Mouse (Mus musculus): ENCODE results near the gene 2310022A10Rik. TPM values are rescaled to one million over a fixed set of nuclear protein-coding genes. Genes with fewer than 3 reads are reported as not detected.
"Not testable (repeated sequence)": the region's sequence is repeated elsewhere in the genome, so short reads cannot be mapped to it uniquely, and the experiment has no call there.

Gene 2310022A10Rik
- polyA plus RNA-seq, 1 experiment from 2014 or later: 34.7 TPM

DNA sequence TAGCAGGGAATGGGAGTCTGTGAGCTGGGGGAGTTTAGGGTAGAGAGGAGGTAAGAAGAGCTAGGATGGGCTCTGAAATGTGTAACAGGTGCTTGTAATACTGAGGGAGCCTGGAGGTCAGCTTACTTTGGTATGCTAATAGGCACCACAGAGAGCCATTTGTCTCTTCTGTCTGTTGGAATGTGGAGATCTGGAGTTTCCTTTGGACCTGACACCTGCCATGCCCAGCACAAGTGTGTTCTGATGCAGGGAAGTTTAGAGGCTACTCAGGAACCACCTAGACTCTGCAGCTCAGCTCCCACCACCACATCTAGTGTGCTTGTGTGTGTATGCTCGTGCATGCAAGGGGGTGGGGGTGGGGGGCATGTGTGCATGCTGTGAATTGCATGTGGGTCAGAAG, 69.2 kb downstream of the 2310022A10Rik start:
- WGBS: 74% methylated on average over 1 of the region's 1 CpGs
- no peak for ATAC-seq (ENCODE audit: insufficient number of reproducible peaks, insufficient read depth, low FRiP score, low TSS enrichment, low read depth)
- H3K27me3 ChIP-seq: no peaks in the 10 kb centered on the region
- H3K9ac ChIP-seq (replicated peaks): no peak overlapping the region
- H3K4me3 ChIP-seq (replicated peaks): no peak overlapping the region
- H3K27ac ChIP-seq: no peak overlapping the region
- no peaks in the 10 kb centered on the region for H3K9me3 ChIP-seq
- H3K4me1 ChIP-seq (replicated peaks): no peaks in the 10 kb centered on the region
- no peak overlapping the region for H3K4me2 ChIP-seq
- H3K36me3 ChIP-seq: peaks cover 96% of the 10 kb centered on the region

DNA sequence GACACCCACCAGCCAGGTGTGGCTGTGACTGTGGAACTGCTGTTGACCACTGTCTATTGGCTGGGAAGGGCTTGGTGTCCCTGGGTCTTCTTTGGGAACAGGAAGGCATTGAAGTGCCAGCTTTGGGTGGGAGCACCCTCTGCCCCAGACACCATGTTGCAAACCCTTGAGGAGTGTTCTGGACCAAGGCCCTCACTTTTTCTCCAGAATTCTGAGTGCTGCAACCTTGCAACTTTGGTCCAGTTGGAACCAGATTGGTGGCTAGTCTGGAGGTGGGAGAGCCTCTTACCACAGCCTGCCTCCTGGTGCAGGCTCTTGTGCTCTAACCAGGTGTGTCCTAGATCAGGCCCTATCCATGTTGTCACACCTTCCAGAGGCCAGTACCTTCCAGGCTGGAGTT, 71.9 kb downstream of the 2310022A10Rik start:
- no peak overlapping the region for H3K4me2 ChIP-seq
- H3K9me3 ChIP-seq: no peaks in the 10 kb centered on the region
- no peak for ATAC-seq (ENCODE audit: insufficient number of reproducible peaks, insufficient read depth, low FRiP score, low TSS enrichment, low read depth)
- H3K27ac ChIP-seq: no peak overlapping the region
- no peaks in the 10 kb centered on the region for H3K4me1 ChIP-seq (replicated peaks)
- H3K4me3 ChIP-seq (replicated peaks): no peak overlapping the region
- H3K36me3 ChIP-seq: peaks cover 97% of the 10 kb centered on the region
- H3K9ac ChIP-seq (replicated peaks): no peak overlapping the region
- H3K27me3 ChIP-seq: no peaks in the 10 kb centered on the region

DNA sequence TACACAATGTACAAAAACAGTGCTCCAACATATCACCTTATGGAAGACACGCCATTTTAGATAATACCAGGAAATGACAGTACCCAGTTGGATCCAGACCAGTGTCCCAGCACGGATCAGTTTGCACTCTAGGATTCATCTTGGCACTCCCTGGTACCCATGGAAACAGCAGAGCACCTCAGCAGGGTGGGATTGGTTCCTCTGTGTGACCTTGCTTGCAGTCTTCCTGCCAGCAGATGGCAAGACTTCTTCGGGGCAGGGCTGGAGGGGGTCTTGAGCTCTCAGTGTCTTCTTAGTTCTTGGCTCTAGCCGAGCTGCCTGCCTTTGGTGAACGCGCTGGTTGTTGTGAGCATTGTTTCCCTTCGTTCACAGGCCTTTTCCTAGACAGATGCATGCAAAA, 74.7 kb downstream of the 2310022A10Rik start:
- no peaks in the 10 kb centered on the region for H3K27me3 ChIP-seq
- 0 out of 2 replicates have a peak overlapping the region, but pooled peaks have one; percentile 18 for H3K9ac ChIP-seq (replicated peaks)
- 89% methylated on average over 7 of the region's 7 CpGs for WGBS
- no peak for ATAC-seq (ENCODE audit: insufficient number of reproducible peaks, insufficient read depth, low FRiP score, low TSS enrichment, low read depth)
- H3K9me3 ChIP-seq: no peaks in the 10 kb centered on the region
- no peak overlapping the region for H3K27ac ChIP-seq
- peaks cover 93% of the 10 kb centered on the region for H3K36me3 ChIP-seq
- H3K4me1 ChIP-seq (replicated peaks): no peaks in the 10 kb centered on the region
- H3K4me3 ChIP-seq (replicated peaks): no peak overlapping the region
- H3K4me2 ChIP-seq: no peak overlapping the region

DNA sequence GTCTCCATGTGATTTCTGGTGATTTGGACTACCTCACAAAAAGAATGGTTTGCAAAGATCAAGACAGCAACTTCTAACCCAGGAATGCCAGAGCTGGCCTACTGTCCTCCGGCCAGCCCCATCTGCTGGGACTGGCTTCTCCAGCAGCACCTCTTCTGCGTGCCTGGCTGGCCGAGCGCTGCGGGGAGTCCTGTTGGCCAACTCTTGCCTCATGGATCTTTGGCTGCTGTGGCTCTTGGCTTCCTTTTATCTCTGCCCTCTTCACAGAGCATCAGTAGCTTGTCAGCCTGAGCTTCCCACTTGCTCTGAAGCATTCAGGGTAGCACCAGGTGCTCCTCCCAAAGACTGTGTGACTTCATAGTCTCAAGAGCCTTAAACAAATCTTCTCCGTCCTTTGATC, 75.2 kb downstream of the 2310022A10Rik start:
- ATAC-seq (ENCODE audit: insufficient number of reproducible peaks, insufficient read depth, low FRiP score, low TSS enrichment, low read depth): no peak
- WGBS: 97% methylated on average over 6 of the region's 6 CpGs
- Histone ChIP-seq H3K9me3 (no peaks in the 10 kb centered on the region), H3K27me3 (no peaks in the 10 kb centered on the region), H3K36me3 (peaks cover 93% of the 10 kb centered on the region), H3K4me2 (no peak overlapping the region), H3K4me3 (replicated peaks) (no peak overlapping the region), H3K9ac (replicated peaks) (no peak overlapping the region), H3K27ac (no peak overlapping the region), H3K4me1 (replicated peaks) (no peaks in the 10 kb centered on the region)

DNA sequence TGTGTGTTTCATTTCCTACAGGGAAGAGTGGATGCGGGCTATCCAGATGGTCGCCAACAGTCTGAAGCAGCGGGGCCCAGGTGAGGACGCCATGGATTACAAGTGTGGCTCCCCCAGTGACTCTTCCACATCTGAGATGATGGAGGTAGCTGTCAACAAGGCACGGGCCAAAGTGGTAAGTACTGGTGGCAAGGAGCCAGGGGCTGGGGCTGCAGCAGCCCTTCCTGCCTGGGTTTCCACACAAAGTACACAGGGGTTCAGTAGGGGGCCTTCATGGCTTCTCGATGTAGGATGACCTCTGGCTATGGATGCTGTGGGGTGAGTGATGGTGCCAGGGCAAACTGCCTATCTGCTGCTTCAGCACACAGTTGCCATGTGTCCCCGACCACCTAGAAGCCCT, 75.8 kb downstream of the 2310022A10Rik start:
- H3K27me3 ChIP-seq; ATAC-seq (ENCODE audit: insufficient number of reproducible peaks, insufficient read depth, low FRiP score, low TSS enrichment, low read depth): not testable (repeated sequence)
- WGBS: 94% methylated on average over 7 of the region's 7 CpGs

DNA sequence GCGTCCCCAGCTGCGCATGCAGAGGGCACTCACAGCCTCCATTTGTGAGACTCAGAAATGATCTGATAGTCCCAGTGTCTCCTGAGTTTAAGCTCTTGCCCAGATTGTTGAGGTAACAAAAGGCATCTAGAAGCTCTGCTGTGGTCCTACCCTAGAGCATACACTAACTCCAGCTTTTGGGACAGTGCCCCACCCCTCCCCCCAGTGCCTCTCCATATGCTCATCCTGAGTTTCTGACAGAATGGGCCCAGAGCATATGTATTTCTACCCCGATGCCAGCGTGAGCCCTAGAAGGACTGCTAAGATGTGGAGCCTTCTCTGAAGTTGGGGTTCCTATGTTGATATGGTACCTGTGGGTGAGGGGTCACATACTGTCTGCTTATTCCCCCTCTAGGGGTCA, 78.4 kb downstream of the 2310022A10Rik start:
- Histone ChIP-seq H3K27ac (no peak overlapping the region), H3K36me3 (peaks cover 91% of the 10 kb centered on the region), H3K4me1 (replicated peaks) (no peaks in the 10 kb centered on the region), H3K27me3 (no peaks in the 10 kb centered on the region), H3K9me3 (no peaks in the 10 kb centered on the region), H3K4me2 (no peak overlapping the region), H3K9ac (replicated peaks) (no peak overlapping the region), H3K4me3 (replicated peaks) (no peak overlapping the region)
- WGBS: 96% methylated on average over 4 of the region's 4 CpGs
- no peak for ATAC-seq (ENCODE audit: insufficient number of reproducible peaks, insufficient read depth, low FRiP score, low TSS enrichment, low read depth)

More for the DNA sequence above, 75.8 kb downstream of the 2310022A10Rik start:
- not testable (repeated sequence) for H3K9ac ChIP-seq (replicated peaks); H3K4me2 ChIP-seq; H3K9me3 ChIP-seq; H3K4me3 ChIP-seq (replicated peaks); H3K27ac ChIP-seq; H3K4me1 ChIP-seq (replicated peaks)
- H3K36me3 ChIP-seq: peaks cover 91% of the 10 kb centered on the region

Other genes with a start within 250 kb of the 2310022A10Rik start
- 15.2 and 15.8 TPM in 2 replicates for gene Ltbp4, start 215.5 kb upstream of the 2310022A10Rik start, polyA plus RNA-seq (2016; fragmentation: Nextera tagmentation; extraction: Ambion mirVana)
- gene Shkbp1, start 197.2 kb upstream of the 2310022A10Rik start, polyA plus RNA-seq (2016; fragmentation: Nextera tagmentation; extraction: Ambion mirVana): 59.5 and 59.9 TPM in 2 replicates
- 0.42 TPM in 1 of 2 replicates, not detected in the other for gene Gm20479, start 195.8 kb upstream of the 2310022A10Rik start, polyA plus RNA-seq (2016; fragmentation: Nextera tagmentation; extraction: Ambion mirVana)
- 0.26 and 0.41 TPM in 2 replicates for gene Sptbn4, start 105.5 kb upstream of the 2310022A10Rik start, polyA plus RNA-seq (2016; fragmentation: Nextera tagmentation; extraction: Ambion mirVana)
- gene Blvrb, start 105.3 kb upstream of the 2310022A10Rik start, polyA plus RNA-seq (2016; fragmentation: Nextera tagmentation; extraction: Ambion mirVana): 34.1 and 38.8 TPM in 2 replicates
- 29.4 and 30.3 TPM in 2 replicates for gene Sertad3, start 79.5 kb upstream of the 2310022A10Rik start, polyA plus RNA-seq (2016; fragmentation: Nextera tagmentation; extraction: Ambion mirVana)
- 29.4 and 30.4 TPM in 2 replicates for gene Sertad1, start 66.3 kb upstream of the 2310022A10Rik start, polyA plus RNA-seq (2016; fragmentation: Nextera tagmentation; extraction: Ambion mirVana)
- 5.6 and 6.1 TPM in 2 replicates for gene Prx, start 53.9 kb upstream of the 2310022A10Rik start, polyA plus RNA-seq (2016; fragmentation: Nextera tagmentation; extraction: Ambion mirVana)
- gene Hipk4, start 30.0 kb upstream of the 2310022A10Rik start, polyA plus RNA-seq (2016; fragmentation: Nextera tagmentation; extraction: Ambion mirVana): 0.60 and 0.97 TPM in 2 replicates
- gene Pld3, start within 50 bp of the 2310022A10Rik start, polyA plus RNA-seq (2016; fragmentation: Nextera tagmentation; extraction: Ambion mirVana): 59.7 and 68.5 TPM in 2 replicates
- gene Akt2, start 38.3 kb downstream of the 2310022A10Rik start, polyA plus RNA-seq (2016; fragmentation: Nextera tagmentation; extraction: Ambion mirVana): 98.8 and 104 TPM in 2 replicates
- 0.20 TPM in 1 of 2 replicates, not detected in the other for gene Ttc9b, start 100.7 kb downstream of the 2310022A10Rik start, polyA plus RNA-seq (2016; fragmentation: Nextera tagmentation; extraction: Ambion mirVana)
- gene Map3k10, start 121.4 kb downstream of the 2310022A10Rik start, polyA plus RNA-seq (2016; fragmentation: Nextera tagmentation; extraction: Ambion mirVana): 16.6 and 18.6 TPM in 2 replicates
- 3.7 and 3.8 TPM in 2 replicates for gene Zfp607b, start 136.1 kb downstream of the 2310022A10Rik start, polyA plus RNA-seq (2016; fragmentation: Nextera tagmentation; extraction: Ambion mirVana)
- 48.0 and 50.2 TPM in 2 replicates for gene Zfp60, start 178.2 kb downstream of the 2310022A10Rik start, polyA plus RNA-seq (2016; fragmentation: Nextera tagmentation; extraction: Ambion mirVana)

Measured in limb, embryonic 12.5 days (tissue).